Mouse (Mus musculus) left cerebral cortex, adult 18-20 months (tissue): ENCODE results near the gene Akt1. TPM values are rescaled to one million over a fixed set of nuclear protein-coding genes. Genes with fewer than 3 reads are reported as not detected.
A peak's percentile ranks its signal among the peaks of the same experiment; 100 is the strongest.

Experiments
- DNase-seq, 2 experiments: peaks; one replicate each; pipeline ENCODE4 v3.0.0; 2021 to 2022; ENCODE audit warnings: low spot score in 2 of 2, mixed read lengths in 1 of 2
- long read RNA-seq, 2 experiments: library from polyadenylated mRNA; stranded (forward); transcript quantifications; one replicate each; pipeline ENCODE4 v2.0.0; 2021
- total RNA-seq, 2 experiments: library from RNA; stranded (reverse); gene quantifications; 2 replicates each; pipeline ENCODE4 v1.2.3; 2021

The Akt1 gene
- total RNA-seq: 100 to 1,000 TPM; 161 to 169 TPM
- long read RNA-seq, experiment 1, transcript Akt1-201 (14 exons, 2,690 nt): major isoform, 268 of 311 reads
- long read RNA-seq, experiment 1, partial matches to known transcripts: 13 of 311 reads
- long read RNA-seq, experiment 1, other reads (novel, unspliced or antisense): 29 of 311 reads
- long read RNA-seq, experiment 2, transcript Akt1-201 (14 exons, 2,690 nt): major isoform, 215 of 256 reads
- long read RNA-seq, experiment 2, partial matches to known transcripts: 17 of 256 reads
- long read RNA-seq, experiment 2, other reads (novel, unspliced or antisense): 24 of 256 reads

- DNase-seq: peak in 1 of 2 experiments; percentile 46
Observed at GRCm38 (mm10) chr12:112674132-112675011, at the start of gene Akt1. TSS of gene Akt1 (minus strand) at chr12:112674884.

GRCm38 (mm10) chr12:112724077-112724805 is 49.6 kb upstream of the Akt1 start:
- DNase-seq: peak; percentile 61 to 76

GRCm38 (mm10) chr12:112723445-112723844 is 48.8 kb upstream of the Akt1 start:
- no peak for DNase-seq

- DNase-seq: no peak
Observed at GRCm38 (mm10) chr12:112723028-112723330, 48.3 kb upstream of the Akt1 start.

- peak; percentile 58 for DNase-seq
Observed at GRCm38 (mm10) chr12:112722240-112723027, 47.8 kb upstream of the Akt1 start.

- peak in 1 of 2 experiments; percentile 46 for DNase-seq
Observed at GRCm38 (mm10) chr12:112721424-112722239, 46.9 kb upstream of the Akt1 start.

- no peak for DNase-seq
Observed at GRCm38 (mm10) chr12:112720890-112721423, 46.3 kb upstream of the Akt1 start.

- no peak for DNase-seq
Observed at GRCm38 (mm10) chr12:112720216-112720615, 45.5 kb upstream of the Akt1 start, which contains the start of gene Cep170b. TSS of gene Cep170b (plus strand) at chr12:112720455.

- no peak for DNase-seq
Observed at GRCm38 (mm10) chr12:112718995-112719394, 44.3 kb upstream of the Akt1 start.

GRCm38 (mm10) chr12:112717140-112717539 is 42.5 kb upstream of the Akt1 start:
- DNase-seq: peak in 1 of 2 experiments; percentile 51

- DNase-seq: no peak
Observed at GRCm38 (mm10) chr12:112713984-112714383, 39.3 kb upstream of the Akt1 start.

- no peak for DNase-seq
Observed at GRCm38 (mm10) chr12:112707573-112707869, 32.8 kb upstream of the Akt1 start.

- DNase-seq: peak; percentile 90 to 94
Observed at GRCm38 (mm10) chr12:112706704-112707572, 32.3 kb upstream of the Akt1 start.

GRCm38 (mm10) chr12:112702374-112703320 is 28.0 kb upstream of the Akt1 start:
- no peak for DNase-seq

- no peak for DNase-seq
Observed at GRCm38 (mm10) chr12:112700522-112700921, 25.8 kb upstream of the Akt1 start.

GRCm38 (mm10) chr12:112696806-112697425 is 22.2 kb upstream of the Akt1 start:
- no peak for DNase-seq

- DNase-seq: no peak
Observed at GRCm38 (mm10) chr12:112694127-112694475, 19.4 kb upstream of the Akt1 start.
